In the genomic region with DNA sequence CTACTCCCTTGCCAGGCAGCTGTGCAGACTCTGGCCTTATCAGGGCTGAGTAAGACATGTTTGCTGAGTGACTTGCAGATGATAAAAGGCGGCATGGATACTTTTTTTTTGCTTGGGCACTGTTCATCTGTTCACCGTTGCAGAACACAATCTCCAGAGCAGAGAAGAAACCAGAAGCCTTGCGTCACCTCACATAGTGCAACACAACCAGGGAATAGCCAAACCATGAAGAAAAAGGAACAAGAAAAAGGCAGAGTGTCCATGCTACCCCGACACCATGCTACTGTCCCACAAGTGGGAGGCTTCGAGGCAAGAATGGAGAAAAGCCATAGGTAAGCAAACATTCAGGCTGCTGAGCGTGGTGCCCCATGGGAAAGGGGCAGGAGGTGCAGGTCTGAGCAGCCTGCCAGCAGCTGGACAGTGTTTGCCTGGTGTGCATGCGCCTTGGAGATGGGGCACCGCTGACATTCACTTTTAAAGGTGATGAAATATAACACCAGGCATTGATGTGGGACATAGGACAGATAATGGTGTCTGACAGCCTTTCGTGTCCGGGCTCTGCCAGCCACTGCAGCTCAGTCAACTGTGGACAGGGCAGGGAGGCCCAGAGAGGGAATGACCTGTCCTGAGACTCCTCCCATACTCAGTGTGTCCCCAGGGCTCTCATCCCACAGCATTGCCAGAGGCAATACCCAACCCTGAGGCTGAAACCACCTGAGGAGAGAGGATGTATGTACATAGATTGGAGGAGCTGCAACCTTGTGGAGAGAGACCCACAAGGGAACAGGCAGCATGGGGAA, we compare ENCODE assay signal across 26 mouse cellular contexts. TPM values are rescaled to one million over a fixed set of nuclear protein-coding genes. Genes with fewer than 3 reads are reported as not detected.
"Had no signal": no experiment of that assay in that cellular context is flagged by ENCODE, and none has a peak within 500 bp of the region (broad histone marks: within the 10 kb centered on the region; RNA-seq: fewer than 3 reads in every experiment).

No protein-coding gene starts in this region.

- H3K4me2 ChIP-seq: intestine, embryonic 15.5 days; limb, embryonic 13.5 days; liver, embryonic 12.5 days; liver, embryonic 15.5 days; midbrain, embryonic 13.5 days; neural tube, embryonic 13.5 days had no signal

- H3K27me3 ChIP-seq: intestine, embryonic 15.5 days; limb, embryonic 13.5 days; liver, embryonic 15.5 days; midbrain, embryonic 13.5 days; neural tube, embryonic 13.5 days had no signal

- ATAC-seq: intestine, embryonic 15.5 days; liver, embryonic 12.5 days; midbrain, embryonic 13.5 days; midbrain, embryonic 16.5 days had no signal

- H3K27ac ChIP-seq: intestine, embryonic 15.5 days; layer of hippocampus, adult 2 months; limb, embryonic 10.5 days; limb, embryonic 13.5 days; liver, embryonic 12.5 days; liver, embryonic 15.5 days; midbrain, embryonic 10.5 days; midbrain, embryonic 13.5 days; neural tube, embryonic 13.5 days had no signal

- H3K4me3 ChIP-seq: intestine, embryonic 15.5 days; layer of hippocampus, adult 2 months; limb, embryonic 10.5 days; limb, embryonic 13.5 days; liver, embryonic 12.5 days; liver, embryonic 15.5 days; megakaryocyte, embryonic 14.5 days; midbrain, embryonic 10.5 days; midbrain, embryonic 13.5 days; myocyte; neural tube, embryonic 13.5 days had no signal

- DNase-seq: kidney, adult 11 months; kidney, postnatal 14 days; layer of hippocampus, adult 9-11 months; liver; lung, adult 2 months; lung, postnatal 14 days; lung, postnatal 4 days; retina, postnatal 1 day; right cerebral cortex, postnatal 25 days; spleen, adult 18-20 months; thymus, adult 18-20 months; thymus, postnatal 36 days had no signal

- H3K4me1 ChIP-seq: intestine, embryonic 15.5 days; limb, embryonic 10.5 days; limb, embryonic 13.5 days; liver, embryonic 12.5 days; megakaryocyte, embryonic 14.5 days; midbrain, embryonic 10.5 days; midbrain, embryonic 13.5 days; neural tube, embryonic 13.5 days had no signal

- H3K9ac ChIP-seq: intestine, embryonic 15.5 days; limb, embryonic 13.5 days; liver, embryonic 12.5 days; liver, embryonic 15.5 days; midbrain, embryonic 13.5 days; neural tube, embryonic 13.5 days had no signal

- H3K9me3 ChIP-seq: intestine, embryonic 15.5 days; limb, embryonic 10.5 days; limb, embryonic 13.5 days; liver, embryonic 12.5 days; liver, embryonic 15.5 days; megakaryocyte, embryonic 14.5 days; midbrain, embryonic 10.5 days; midbrain, embryonic 13.5 days; neural tube, embryonic 13.5 days had no signal

- H3K36me3 ChIP-seq: intestine, embryonic 15.5 days; liver, embryonic 12.5 days; liver, embryonic 15.5 days had no signal

RNA-seq across cellular contexts. Expression of a gene that starts 31.3 kb away (rescaled TPM):
- total RNA-seq: monocyte, adult 5-6 weeks; neutrophil, adult 5-6 weeks had no signal
- polyA plus RNA-seq: lung, adult 2 months; myocyte had no signal

RNA-seq across cellular contexts. Expression of a gene that starts 34.2 kb away (rescaled TPM):
- total RNA-seq: neutrophil, adult 5-6 weeks had no signal
